Mouse (Mus musculus) c-Kit-positive CD71-negative TER-119-negative erythroid progenitor cells, embryonic 14.5 days (primary cell): ENCODE data around the gene Gm14406.
"Not testable (repeated sequence)": the region's sequence is repeated elsewhere in the genome, so short reads cannot be mapped to it uniquely, and the experiment has no call there.

ENCODE experiments used
- DNase-seq: peaks from one replicate; pipeline ENCODE4 v3.0.0-alpha.2; 2013; ENCODE audit warnings: low read depth

Gene Gm14406

DNA sequence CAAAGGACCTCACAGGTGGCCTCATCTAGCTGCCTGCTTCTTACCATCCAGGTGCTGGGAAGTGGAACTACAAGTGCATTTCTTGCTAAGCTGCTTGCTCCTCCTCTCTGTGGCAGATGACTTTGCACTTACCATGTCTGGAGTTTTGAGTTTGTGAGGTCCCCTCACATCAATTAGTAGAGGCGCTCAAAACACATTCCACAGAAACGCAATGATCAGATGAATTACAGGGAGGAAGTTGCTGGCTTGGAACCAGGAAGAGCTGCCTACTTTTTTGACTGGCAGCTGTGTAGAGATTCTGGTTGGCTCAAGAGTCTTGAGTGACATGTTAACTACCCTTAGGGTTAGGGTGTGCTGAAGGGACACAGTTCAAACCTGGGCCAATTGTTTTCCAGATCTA, at the start of gene Gm14406:
Gm14406 (minus strand) TSS at position 213 of the 400 bp plus-strand sequence.
- DNase-seq: not testable (repeated sequence)

DNA sequence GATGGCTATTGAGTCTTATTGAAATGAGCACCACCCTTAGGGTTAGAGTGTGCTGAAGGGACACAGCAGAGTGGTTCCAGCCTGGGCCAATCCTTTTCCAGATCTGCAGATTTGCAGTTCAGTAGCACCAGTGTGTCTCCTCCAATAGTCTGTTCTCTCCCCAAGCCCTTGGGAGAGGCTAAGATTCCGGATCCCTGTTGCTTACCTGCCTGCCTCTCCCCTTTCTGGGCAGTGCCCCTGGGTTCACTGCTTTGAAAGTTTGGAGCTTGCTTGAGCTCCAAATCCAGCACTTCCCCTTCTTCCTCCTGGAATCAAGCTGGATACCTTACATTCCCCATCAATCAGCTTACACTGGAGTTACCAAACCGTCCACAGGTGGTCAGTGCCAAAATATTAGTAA, 2.9 kb downstream of the Gm14406 start:
- DNase-seq: not testable (repeated sequence)

DNA sequence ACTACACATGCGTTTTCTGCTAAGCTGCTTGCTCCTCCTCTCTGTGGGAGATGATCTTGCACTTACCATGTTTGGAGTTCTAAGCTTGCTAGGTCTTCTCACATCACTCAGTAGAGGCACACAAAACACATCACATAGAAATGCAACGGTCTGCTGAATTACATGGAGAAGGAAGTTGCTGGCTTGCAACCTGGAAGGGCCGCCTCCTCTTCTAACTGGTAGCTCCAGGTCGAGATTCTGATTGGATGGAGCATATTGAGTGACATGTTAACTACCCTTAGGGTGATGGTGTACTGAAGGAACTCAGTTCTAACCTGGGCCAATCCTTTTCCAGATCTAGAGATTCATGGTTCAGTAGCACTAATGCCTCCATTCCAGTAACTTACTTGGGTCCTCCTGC, 18.6 kb downstream of the Gm14406 start:
- not testable (repeated sequence) for DNase-seq

DNA sequence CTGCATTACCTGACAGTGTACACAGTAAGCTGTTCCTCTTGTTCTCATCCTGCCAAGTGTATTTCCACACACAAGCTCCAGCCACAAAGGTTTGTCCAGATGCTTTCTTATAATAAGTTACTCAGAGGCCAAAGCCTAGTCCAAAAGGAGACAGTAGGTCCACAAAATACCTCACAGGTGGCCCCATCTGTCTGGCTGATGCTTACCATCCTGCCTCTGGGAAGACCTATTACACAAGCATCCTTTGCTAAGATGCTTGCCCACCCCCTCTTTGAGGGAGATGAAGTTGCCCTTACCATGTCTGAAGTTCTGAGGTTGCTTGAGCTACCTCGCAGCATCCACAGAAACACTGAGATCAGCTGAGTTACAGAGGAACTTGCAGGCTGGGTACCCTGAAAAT, 22.7 kb downstream of the Gm14406 start:
- not testable (repeated sequence) for DNase-seq

DNA sequence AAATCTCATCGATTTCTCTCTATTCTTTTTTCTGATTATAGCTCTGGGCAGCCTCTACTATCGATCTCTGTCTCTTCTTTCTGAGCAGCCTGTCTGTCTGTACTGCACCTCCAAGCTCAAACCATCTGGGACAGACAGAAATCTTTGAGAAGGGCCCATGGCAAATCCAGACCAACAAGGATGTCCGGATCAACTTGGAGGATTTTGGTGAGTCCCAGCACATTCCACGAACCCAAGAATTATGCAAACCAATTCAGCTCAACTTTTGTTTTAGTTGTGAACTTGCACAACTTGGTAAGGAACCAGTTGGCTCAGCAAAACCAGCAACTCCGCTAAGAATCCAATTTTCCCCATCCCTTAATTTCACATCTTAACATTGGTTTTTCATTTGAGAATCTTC, 40.3 kb downstream of the Gm14406 start:
- DNase-seq: not testable (repeated sequence)

DNA sequence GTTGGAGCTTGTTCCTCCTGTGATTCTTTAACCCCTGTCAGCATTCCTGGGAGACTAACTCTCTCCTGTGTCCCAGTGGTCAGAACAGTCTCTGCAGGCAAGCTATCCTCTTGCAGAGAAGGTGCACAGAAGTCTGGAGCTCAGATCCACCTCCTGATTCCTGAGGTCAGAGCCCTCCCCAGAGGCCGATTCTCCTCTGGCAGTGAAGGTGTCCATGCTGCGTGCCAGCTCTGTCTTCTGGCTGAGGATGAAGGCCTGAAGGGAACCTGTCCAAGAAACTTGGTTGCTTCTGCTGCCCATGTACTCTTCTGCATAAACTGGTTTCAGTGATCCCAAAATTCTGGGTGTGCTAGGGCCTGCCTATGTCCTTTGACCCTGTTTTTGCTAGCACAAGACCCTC, 40.9 kb downstream of the Gm14406 start:
- DNase-seq: not testable (repeated sequence)

DNA sequence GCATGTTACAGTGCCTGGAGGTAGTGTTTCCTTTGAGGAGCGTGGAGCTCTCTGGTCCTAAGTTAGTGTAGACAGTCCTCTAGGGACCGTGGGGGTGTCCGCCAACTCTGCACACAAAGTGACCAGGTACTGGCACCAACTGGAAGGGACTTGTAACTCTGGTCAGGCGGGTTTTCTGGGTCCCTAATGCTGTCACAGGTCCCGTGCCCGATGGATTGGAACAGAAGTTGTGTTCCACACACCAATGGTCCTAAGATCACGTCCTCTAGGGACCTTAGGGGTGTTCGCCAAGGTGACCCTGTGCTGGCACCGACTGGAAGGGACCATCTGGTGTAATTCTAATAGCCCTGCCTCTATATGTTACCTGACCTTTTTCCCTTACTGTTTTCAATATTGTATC, 42.1 kb downstream of the Gm14406 start:
- DNase-seq: no peak

DNA sequence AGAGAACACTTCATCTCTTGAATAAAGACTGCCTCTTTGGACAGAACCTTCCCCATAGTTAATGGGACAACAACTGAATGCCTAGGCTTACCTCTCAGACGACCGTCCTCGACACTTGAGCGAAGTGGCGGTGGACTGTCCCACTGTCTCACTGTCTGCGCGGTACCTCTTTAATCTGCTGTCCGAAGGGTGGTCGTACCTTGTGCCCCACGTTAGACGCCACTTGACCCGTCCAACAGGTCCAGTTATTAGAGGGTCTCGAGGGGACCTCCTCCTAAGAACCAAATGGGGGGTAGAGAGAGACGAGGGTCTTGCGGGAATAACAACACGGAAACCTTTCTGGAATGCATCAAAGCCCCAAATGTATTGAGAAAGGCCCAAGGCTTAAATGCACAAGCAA, 53.8 kb downstream of the Gm14406 start:
- not testable (repeated sequence) for DNase-seq

DNA sequence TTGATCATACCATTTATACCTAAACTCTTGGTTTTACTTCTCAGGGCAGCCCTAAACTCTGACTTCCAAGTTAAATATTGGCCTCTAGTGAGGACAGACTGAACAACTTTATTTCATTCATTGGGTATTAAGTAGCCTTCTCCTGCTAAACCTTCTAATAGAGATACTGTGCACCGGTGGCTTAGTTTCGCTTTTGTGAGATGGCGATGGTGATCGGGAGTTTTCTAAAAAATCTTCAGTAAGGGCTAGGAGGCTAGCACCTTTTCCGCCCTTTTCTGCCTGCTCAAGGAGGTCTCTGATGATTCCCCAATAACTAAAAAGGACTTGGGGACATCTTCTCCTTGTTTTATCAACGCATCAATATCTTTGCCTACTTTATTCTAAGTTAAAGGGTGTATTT, 54.3 kb downstream of the Gm14406 start:
- DNase-seq: not testable (repeated sequence)

DNA sequence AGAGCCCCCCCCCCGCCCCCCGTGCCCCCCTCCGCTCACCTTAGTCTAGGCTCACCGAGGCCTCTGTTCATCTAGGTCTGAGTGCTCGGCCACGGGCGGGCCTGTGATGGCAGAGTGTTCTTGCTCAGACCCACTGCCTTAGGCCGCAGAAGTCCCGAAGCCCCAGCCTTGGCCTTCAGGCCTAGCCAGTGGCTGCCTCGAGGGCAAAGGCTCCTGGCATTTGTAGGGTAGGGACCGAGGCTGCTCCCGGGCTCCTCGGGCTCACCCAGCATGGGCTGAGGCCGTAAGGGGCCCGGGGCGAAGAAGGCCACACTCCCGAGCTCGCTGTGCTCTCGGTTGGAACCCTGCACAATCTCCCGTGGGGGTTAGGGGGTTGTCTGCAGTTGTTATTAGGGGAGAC, 54.9 kb downstream of the Gm14406 start:
- DNase-seq: no peak

DNA sequence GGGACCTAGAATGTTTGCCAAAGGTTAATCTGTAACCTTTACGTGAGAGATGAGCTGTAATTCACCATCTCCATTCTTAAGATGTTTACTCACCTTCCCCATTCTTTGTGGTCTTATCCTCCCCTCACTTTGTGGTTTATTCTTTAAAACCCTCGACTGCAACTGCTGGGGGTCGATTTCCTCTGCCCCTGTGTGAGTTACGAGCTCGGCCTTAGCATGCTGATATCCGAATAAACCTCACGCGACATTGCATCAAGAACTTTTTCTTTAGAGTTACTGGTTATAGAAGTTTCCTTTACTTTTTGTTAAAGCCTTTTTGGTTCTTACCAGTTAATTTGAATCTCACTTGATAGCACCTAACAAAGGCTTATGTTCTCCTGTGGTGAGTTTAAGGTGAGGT, 58.0 kb downstream of the Gm14406 start:
- no peak for DNase-seq
